Mouse (Mus musculus): ENCODE results near the gene Clec12b. TPM values are rescaled to one million over a fixed set of nuclear protein-coding genes. Genes with fewer than 3 reads are reported as not detected.

Clec12b gene
- under 1 TPM; 0.22 to 0.31 TPM for total RNA-seq (2021)

DNA sequence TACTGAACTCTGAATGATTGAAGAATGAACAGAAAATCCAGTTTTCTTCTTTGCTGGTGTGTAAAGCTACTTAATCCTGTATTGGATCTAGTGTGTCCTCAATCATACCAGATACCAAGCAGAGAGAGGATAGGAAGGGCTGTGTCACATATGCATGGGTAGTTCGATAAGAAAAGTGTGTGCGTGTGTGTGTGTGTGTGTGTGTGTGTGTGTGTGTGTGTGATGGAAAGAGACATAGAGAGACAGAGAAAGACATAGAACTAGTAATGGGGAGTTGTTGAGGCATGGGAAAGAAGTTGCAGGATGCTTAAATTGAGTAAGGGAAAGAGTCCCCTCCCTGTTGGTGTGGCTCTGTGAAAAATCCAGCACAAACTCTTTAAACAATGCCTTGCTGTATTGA, at the start of gene Clec12b:
Gene Clec12b, minus strand, starts transcription at position 101 of the 400 bp plus-strand sequence.
- no peak for DNase-seq (ENCODE audit: low spot score)
- intact Hi-C loops (cut with DNase I): no loop called here

DNA sequence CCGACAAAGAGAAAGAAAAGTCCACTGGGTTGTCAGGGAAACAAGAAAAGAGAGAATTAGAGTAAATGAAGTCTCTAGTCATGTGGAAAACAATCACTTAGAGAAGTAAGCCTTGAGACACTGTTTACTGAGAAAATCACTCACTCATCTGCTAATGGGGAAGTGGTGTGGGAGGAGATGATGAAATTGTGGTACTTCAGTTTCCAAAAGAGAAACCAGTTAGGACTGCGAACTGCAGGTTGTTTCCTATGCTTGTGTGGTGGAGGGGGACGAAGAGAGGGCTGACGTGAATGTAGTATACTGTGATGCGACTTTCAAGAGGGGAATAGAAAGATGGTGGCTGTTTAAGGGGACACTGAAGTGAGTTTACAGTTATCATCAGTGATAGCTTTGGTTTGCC, 48.6 kb upstream of the Clec12b start:
- no peak for DNase-seq (ENCODE audit: low spot score)
- intact Hi-C loops (cut with DNase I): no loop called here

DNA sequence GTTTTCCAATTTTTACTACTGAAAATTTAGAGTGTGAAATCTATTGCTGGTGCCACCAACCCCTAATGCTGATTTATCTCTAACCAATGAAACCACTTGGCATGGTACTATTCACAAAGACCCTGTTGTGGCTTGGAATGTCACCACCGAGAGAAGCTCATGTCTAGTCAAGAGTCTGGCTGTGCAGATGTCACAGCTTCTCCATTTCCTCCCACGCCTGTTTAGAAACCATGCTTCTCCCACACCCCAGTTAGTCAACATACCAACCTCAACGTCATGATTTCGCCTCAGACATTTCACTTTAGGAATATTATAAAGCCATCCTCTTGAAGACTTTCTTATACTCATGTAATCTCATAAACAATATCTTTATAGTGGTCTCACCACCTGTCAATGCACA, 41.6 kb upstream of the Clec12b start:
- intact Hi-C loops (cut with DNase I): loop anchor here (2.0 kb wide), 1 partner anchor 20 kb away; no protein-coding TSS in a partner anchor
- DNase-seq (ENCODE audit: low spot score): no peak

DNA sequence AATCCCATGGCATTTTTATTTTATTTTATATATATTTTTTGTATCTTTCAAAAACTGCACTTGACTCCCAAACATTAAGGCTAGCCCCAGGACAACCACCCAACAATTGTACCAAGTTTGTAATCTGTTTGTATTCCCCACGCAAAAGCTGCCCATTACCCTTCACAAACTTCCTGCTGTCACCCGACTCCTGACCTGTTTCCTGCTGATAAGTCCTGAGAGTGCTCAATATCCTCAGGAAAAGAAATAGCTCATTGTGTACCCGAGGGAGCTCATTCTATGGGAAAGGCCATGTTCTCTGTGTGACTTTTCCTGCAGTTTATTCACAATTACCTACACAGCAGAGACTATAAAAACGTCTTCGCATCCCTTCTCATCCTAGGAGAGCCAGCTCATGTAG, 40.1 kb upstream of the Clec12b start:
- intact Hi-C loops (cut with DNase I): loop anchor here (2.0 kb wide), 1 partner anchor 21 kb away; no protein-coding TSS in a partner anchor
- DNase-seq (ENCODE audit: low spot score): peak; percentile 45

DNA sequence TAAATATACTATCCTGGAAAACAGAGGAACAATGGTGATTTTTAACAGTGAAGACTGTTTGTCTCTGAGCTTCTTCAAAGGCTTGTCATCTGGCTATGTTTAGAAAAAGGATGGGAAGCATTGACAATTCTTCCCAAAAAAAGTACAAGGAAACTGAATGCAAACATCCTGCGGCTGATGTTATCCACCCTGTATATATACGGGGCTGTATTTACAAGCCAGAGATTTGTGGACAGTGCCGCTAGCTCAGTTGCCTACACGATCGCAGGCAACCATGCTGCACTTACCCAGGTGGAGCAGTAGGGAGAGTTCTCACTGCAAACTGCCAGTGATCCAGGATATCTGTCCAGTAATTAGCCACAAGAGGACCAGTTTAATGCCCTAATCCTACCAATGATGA, 39.5 kb upstream of the Clec12b start:
- no peak for DNase-seq (ENCODE audit: low spot score)
- intact Hi-C loops (cut with DNase I): no loop called here

DNA sequence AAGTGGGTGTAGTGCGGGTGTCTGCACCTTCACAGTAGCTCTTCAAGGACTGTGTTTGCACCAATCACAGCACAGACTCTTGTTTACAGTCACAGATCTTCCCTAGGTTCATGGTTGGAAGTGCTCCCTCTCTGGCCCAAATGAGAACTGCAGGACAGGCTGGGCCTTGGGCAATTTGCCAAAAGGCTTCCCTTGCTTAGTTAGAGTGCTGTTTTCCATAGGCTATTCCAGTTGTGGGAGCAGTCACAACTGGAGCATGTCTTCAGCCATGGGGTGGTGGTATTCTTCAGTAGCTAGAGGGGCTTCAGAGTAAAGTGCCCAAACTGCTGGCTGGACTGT, 38.0 kb upstream of the Clec12b start:
- peak; percentile 54 for DNase-seq (ENCODE audit: low spot score)
- intact Hi-C loops (cut with DNase I): no loop called here

DNA sequence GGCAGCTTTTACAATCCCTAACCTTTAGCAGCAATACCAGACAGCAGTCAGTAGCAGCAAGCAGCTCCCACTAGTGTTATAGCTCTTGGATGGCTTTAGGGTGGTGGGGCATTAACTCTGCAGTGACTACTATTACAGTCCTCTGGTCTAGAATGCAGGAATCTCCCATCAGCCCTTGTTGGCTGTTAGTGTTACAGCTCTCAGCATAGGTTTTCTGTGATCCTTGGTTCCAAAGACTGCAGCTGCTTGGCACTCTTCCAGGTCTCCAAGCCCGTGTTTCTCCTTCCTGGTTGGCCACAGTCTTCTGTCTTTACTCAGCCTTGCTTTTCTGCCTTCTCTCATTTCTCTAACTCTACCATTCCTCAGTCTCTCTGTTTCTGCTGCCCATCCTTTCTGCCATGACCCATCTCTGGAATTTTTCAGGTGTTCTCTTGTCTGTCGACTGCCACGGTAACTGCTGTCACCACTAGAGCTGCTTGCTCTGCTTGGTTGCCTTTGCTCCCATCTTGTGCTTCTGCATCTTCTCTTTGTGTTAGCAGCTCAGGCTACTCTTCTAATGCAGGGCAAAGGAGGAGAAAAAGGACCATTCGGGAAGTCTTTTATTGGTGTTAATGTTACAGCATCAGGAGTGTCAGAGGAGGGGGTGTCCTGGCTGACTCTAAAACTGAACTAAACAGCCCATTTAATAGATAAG, 37.5 kb upstream of the Clec12b start:
- no peak for DNase-seq (ENCODE audit: low spot score)
- intact Hi-C loops (cut with DNase I): no loop called here

DNA sequence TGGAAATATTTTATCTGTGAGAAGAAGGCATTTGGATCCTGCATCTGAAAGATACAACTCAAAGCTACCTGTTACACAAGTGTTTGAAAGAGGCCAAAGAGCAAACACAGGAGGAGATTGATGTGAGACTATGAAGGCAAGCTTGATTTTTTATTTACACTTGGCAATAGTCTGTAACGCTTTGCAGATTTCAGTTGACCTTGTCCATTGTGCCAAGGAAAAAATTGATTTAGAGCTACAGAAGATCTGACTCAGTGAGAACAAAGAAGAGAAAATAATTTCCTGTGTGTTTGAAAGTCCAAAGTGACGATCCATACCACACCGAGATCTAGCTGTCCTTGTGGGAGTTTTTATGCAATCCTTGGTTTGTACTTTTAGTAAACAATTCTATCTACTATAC, 36.6 kb upstream of the Clec12b start:
- intact Hi-C loops (cut with DNase I): no loop called here
- DNase-seq (ENCODE audit: low spot score): no peak

DNA sequence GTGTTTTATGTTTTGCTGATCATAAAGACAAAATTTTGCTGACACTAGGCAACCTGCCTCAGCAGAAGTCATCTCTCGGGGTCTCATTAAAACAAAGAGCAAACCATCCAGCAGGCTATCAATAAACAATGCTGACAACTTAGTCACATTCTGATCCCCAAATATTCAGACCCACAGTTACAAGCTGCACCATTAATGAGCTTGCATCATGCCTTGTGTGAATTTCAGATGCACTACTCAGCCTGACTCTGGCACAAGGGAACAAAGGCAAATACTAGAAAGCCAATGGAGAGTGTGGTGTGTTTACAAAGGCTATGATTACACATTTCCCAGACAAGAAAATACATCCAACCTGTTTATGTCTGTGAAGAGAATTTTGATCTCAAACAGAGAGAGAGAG, 28.5 kb upstream of the Clec12b start:
- no peak for DNase-seq (ENCODE audit: low spot score)
- intact Hi-C loops (cut with DNase I): no loop called here

DNA sequence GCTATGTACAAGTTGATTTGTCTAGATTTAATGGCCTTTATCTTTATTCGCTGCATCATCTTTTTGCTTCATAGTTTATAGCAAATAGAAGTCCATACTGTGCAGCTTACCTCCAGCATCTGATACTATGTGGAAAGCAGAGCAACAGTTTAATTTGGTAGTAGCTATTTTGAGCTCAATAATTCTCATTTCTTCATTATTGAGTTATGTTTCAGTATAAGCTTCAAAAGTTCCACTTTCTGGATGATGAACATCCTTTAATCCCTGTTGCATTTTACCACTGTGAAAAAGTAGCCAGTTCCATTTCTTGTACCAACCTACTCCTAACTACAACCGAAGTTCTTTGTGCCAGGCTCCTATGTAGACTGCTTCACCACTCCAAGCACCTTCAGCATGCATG, 22.9 kb upstream of the Clec12b start, which contains the start of gene Clec9a:
Gene Clec9a, plus strand, starts transcription at position 301 of the 400 bp plus-strand sequence.
- intact Hi-C loops (cut with DNase I): no loop called here

DNA sequence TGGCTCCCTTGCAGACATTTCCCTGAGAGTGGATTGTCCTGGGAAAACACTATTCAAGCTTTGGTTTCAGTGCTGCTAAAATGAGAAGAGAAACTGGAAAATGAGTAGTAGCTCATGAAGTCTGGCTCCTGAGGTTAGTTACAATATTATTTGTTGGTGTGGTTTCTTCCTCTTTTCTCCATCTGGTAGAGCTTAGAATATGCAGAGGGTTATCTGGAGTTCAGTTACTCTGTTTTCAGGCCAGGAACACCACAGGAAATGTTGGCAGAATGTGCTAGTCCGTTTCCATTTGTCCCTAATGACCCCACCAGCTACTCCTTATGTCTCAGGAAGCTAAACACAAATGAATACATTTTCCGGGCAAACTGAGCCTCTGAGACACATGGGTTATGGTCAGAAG, 21.6 kb upstream of the Clec12b start:
- DNase-seq (ENCODE audit: low spot score): no peak
- intact Hi-C loops (cut with DNase I): no loop called here

More for the DNA sequence above, 22.9 kb upstream of the Clec12b start, which contains the start of gene Clec9a:
- DNase-seq (ENCODE audit: low spot score): no peak

DNA sequence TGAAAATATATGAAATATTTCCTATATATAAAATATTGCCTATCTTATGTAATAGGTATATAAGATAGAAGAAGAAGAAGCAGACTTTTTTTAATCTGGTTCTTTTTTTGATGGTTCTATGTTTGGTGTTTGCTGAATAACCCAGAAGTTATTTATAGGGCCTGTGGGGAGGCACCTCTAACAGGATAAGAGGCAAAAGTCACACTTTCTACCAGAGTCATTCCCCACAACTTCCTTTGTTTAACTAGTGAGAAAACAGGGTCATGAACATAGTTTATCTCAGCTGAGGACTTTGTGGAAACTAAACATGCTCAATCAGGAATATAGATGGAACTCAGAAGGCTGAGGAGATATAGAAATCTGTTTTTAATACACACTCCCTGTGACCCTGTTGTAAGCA, 20.3 kb upstream of the Clec12b start:
- intact Hi-C loops (cut with DNase I): no loop called here

DNA sequence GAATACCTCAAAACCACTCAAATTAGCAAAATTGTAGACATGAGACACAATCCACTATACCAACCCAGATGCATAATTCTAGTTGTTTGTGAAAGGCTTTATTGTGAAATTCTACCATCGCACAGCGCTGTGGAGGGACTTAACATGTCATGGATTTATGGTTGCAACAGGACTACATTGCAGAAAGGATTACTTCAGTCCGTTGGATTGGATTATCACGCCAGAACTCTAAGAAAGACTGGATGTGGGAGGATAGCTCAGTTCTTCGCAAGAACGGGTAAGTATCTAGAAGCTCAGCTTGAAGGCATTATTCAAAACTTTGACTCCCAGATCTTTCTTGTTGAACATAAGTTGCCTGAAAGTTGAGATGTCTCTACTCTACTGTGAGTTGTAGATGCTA, 17.7 kb upstream of the Clec12b start:
- intact Hi-C loops (cut with DNase I): no loop called here
- no peak for DNase-seq (ENCODE audit: low spot score)

More for the DNA sequence above, 20.3 kb upstream of the Clec12b start:
- DNase-seq (ENCODE audit: low spot score): no peak

DNA sequence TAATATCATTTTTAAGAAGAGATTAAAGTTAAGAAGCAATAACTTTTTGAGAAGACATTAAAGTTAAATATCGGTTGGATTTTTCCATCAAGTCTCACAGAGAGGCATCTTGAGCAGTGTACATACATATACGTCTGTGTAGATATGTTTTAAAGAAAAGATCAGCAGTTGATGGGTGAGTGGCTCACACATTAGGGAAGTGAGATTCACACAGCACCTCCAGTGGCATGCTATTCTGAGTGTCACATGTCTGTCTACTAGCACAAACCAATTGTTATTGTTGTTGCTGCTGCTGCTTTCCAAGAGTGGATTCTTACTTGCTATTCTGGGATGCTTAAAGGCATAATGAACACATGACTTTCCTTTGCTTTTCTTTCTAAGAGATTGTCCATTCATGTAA, 16.7 kb upstream of the Clec12b start:
- intact Hi-C loops (cut with DNase I): no loop called here
- DNase-seq (ENCODE audit: low spot score): no peak

DNA sequence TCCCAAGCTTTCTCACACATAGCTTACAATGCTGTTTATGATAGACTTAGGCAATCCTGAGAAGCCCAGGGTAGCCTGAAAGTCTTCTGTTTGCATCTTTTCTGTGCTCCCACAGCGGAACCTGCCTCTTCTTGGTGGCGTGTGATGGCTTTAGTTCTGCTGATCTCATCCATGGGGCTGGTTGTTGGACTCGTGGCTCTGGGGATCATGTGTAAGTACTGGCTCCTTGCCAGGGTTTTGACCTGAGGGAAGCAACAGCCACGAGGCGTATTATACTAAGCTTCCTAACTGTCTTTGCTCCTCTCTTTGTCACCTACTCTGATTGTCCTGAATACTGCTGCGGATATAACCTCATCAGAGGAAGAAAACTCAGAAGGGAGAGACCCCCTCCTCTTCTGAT, 14.3 kb upstream of the Clec12b start:
- intact Hi-C loops (cut with DNase I): no loop called here
- no peak for DNase-seq (ENCODE audit: low spot score)

DNA sequence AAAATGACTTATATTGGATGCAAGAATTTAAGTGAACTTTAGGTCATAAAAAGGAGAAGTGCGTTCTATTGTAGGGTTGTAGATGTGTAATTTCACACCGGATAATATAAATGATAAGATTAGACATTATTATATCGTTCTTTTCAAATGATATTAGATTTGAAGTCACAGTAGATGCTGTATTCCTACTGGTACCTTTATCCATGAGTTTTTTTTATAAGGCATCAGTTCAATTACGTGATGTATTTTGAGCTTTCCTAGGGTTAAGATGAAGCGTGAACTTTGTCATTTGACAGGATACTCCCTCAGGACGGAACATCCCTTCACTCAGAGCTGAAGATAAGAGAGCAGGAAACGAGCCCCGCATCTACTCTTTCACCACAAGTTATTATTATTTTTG, 11.3 kb upstream of the Clec12b start, which contains the start of gene Clec1b:
Gene Clec1b, plus strand, starts transcription at position 301 of the 400 bp plus-strand sequence.
- DNase-seq (ENCODE audit: low spot score): no peak
- intact Hi-C loops (cut with DNase I): no loop called here

DNA sequence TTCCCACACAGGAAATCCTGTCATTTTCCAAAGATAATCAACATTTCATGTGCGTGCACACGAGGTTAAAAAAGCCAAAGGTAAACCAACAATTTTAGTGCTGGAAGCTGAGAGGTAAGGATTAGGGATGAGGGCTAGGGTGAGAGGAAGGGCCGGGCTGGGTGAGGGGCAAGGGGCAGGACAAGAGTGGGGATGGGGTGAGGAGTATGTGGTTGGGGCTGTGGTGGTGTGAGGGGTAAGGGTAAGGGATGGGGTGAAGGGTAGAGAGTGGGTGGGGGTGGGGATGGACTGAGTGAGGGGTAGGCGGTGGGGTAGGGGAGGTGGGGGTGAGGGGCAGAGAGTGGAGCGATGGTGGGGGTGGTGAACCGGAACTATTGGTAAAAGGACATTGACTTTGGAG, 8.1 kb upstream of the Clec12b start:
- intact Hi-C loops (cut with DNase I): loop anchor here (1.0 to 2.0 kb wide), 3 partner anchors 83 to 165 kb away; no protein-coding TSS in a partner anchor

DNA sequence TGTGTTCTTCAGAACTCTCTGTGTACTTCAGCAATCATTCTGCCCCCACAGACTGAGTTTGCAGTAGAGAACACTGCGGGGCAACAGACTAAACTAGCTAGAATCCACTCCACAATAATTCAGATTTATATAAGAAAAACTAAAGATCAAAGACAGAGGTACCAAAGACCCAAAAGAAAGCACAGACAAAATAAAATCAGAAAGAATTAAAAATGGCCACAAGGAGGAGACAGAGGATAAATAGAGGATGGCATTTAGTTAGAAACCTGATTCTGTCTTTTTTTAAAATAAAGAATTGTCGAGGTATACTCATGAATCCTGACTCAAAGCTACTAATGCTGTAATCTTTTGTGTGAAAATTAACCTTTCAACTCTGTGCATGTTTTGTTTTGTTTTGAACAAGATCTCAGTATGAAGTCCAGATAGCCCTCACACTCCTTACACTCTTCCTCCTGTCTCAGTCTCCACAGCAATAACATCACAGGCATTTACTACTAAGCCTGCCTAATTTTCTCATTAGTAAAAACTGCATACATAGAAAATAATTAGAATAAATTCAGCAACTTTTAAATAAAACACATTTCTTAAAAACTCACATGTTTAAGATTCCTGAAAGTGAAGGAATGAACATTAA, 7.5 kb upstream of the Clec12b start:
- no peak for DNase-seq (ENCODE audit: low spot score)
- intact Hi-C loops (cut with DNase I): loop anchor here (1.0 to 2.0 kb wide), 3 partner anchors 83 to 166 kb away; no protein-coding TSS in a partner anchor

More for the DNA sequence above, 8.1 kb upstream of the Clec12b start:
- DNase-seq (ENCODE audit: low spot score): no peak

DNA sequence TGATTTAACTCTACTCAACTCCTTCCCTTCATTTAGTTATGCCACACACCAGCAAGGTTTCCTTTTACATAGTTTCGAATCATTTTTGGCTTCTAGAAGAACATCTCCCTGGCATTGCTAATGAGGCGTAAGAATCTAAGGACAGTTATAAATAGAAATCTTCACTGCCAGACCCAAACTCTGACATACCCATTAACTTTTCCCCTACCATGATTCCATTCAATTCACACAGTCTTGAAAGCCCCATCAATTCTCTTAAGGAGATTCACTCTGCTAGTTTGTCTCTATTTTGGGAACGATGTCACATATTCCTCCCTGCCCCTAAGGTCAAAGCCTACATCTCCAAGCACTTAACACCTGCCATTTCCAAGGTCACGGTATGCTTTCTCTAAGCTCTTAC, 674 bp downstream of the Clec12b start:
- intact Hi-C loops (cut with DNase I): no loop called here
- DNase-seq (ENCODE audit: low spot score): no peak

DNA sequence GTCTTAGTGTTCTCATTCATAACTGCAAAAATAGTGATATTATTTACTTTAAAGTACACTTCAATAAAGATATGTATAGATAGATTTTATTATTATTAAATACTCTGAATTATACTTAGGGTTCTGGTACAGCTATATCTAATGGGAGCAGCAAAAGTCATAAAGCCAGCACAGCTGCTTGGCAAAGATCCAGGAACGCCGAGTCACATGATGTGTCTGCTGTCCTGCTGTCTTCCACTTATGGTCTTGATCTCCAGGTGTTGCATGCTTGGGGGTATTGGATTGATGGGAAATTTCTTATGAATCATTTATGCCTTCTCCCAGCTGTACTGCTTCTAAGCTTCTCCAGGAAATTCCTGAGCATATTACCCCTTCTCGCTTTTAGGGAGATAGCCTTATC, 2.2 kb downstream of the Clec12b start:
- DNase-seq (ENCODE audit: low spot score): no peak
- intact Hi-C loops (cut with DNase I): no loop called here

DNA sequence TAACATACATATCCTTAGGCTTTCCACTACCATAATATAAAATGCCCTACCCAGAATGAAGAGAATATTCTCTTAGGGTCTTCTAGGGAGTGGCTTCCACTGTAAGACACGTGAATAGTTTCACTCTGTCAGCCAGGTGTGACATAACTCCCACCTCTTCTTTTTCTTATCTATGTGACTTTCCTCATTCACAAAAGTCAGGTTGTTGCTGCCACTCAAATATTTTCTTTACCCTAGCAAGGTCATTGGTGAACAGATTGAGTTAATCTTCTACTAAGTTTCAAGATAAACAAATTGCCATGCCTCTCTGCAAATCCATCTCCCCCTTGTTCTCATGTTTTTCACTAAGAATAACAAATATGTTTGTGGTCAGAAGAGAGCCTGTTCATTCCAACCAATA, 3.9 kb downstream of the Clec12b start:
- DNase-seq (ENCODE audit: low spot score): no peak
- intact Hi-C loops (cut with DNase I): no loop called here
